Mouse (Mus musculus): ENCODE measurements around the gene Tspan11.
A peak's percentile ranks its signal among the peaks of the same experiment; 100 is the strongest.

Gene Tspan11

DNA sequence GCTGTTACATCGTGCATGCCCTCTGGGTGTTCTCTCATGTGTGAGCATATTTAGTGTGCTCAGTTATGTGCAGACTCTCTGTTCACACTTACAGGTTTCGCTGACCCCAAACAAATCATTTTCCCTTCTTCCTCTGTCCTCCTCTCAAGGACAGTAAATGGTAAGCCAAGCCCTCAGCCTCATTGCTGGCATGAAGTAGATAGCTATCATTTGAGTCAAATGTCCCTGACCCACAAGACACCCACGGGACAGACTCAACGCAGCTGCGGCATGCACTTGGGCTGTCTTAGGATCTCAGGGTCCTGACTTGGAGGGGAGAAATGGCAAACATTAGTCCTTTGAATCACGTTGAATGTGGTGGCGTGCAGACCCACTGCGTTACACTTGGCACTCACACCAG lies 55.0 kb downstream of the Tspan11 start:
- no peak for DNase-seq

DNA sequence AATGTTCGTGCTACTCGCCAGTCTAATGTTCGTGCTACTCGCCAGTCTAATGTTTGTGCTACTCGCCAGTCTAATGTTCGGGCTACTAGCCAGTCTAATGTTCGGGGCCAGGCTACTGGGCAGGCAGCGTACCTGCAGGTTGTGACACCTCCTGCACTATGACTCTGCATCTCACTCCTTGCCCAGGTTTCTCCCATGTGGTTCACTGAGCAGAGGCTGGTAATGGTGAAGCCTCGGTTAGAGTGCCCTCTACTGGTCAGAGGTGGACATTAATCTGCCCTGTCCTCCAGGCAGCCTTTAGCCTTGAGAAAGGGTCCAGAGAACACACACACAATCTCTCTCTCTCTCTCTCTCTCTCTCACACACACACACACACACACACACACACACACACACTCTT lies 58.3 kb downstream of the Tspan11 start:
- DNase-seq: peak; percentile 67

DNA sequence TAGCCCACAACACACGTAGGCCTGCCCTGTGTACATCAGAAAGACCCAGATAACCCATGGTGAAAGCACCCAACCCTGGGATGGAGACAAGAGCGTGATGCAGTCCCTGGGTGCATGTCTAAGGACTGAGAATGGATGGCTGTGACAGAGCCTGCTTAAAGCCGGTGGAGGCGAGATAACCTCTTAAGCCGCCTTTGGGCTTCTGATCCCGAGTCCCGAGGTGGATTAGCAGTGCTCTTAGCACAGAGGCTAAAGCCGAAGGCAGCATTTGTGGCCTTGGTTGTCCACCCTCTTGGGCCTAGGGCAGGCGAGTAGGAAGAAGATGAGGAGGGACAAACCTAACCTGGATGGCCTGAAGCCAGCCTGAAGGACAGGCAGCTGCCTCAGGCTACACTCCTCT lies 61.3 kb downstream of the Tspan11 start:
- DNase-seq: no peak

GRCm38 (mm10) chr6:127949885-127950284 lies 62.5 kb downstream of the Tspan11 start:
- no peak for DNase-seq

DNA sequence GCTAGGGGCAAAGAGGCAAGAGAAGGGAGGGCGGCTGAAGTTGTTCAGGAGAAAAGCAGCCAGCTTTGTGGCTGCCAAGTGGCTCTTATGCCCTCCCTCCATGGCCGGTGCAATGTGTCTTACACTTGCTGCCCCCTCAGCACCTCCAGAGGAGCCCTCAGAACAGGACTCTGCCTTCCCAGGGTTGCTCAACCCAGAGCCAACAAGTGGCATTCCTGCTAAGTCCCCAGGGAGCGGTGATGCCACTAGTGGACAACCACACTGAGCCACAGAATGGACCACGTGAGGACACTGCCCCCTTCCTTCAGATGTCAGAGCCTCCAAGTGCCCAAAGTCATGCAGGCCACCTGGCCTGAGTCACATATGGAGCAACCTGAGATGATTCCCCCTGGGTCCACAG lies 65.7 kb downstream of the Tspan11 start:
- DNase-seq: no peak

- DNase-seq: no peak
Measured at GRCm38 (mm10) chr6:127956172-127956571, 68.8 kb downstream of the Tspan11 start.

GRCm38 (mm10) chr6:127960203-127960602 lies 72.8 kb downstream of the Tspan11 start:
- DNase-seq: no peak

DNA sequence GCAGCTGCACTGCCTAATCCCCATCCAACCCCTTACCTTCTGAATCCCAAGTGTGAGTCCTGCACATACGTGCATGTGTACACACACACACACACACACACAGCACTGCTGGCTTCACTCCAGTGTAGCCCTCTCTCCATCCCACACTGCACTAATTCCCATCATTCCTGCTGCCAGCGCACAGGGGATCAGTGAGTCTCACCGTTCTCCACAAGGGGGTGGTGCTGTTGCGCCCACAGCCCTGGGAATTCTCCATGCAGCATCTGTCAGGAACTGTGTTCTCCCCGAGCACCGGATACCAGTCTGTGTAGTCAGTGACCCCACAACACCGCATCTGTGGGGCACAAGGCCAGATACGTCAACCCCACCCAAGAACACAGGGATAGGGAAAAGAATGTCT lies 78.1 kb downstream of the Tspan11 start:
- peak; percentile 46 for DNase-seq

- DNase-seq: peak; percentile 57
Measured at GRCm38 (mm10) chr6:127969709-127970108, 82.3 kb downstream of the Tspan11 start.

GRCm38 (mm10) chr6:127970120-127970519 lies 82.7 kb downstream of the Tspan11 start:
- peak; percentile 86 for DNase-seq

DNA sequence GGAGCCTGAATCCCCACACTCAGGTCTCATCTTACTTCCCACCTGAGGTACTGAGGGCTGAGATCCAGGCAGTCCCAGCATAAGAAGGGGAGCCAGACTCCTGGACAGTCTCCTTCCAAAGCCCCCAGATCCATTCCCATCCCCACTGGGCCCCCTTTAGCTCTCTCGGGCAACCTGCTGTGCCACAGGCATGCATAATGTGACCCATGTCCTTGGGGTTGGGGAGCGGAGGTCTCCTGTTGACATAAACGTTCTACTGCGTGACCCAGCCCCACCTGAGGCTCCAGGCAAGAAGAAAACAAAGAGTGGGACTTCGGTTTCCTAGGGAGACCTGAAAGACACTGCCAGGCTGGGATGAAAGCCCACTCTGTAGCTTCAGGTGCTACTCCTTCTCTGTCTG lies 83.5 kb downstream of the Tspan11 start:
- DNase-seq: peak; percentile 45

DNA sequence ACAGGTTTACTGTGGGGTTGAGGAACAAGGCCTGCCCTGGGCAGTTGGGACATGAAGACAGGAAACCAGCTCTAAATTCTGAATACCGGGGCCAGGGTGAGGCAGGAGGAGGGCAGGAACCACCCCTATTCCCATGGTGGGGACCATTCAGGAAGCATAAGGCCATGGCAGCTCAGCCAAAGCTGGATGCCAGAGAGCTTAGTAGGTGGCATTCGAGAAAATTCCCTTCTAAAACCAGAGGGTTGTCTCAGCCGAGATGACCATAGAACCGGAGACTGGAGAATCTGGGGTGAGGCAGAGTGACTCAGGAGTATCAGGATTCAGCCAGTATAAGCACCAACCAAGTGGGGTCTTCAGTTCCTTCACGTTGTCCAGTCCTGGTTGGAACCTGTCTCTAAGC lies 84.5 kb downstream of the Tspan11 start:
- DNase-seq: peak; percentile 39

DNA sequence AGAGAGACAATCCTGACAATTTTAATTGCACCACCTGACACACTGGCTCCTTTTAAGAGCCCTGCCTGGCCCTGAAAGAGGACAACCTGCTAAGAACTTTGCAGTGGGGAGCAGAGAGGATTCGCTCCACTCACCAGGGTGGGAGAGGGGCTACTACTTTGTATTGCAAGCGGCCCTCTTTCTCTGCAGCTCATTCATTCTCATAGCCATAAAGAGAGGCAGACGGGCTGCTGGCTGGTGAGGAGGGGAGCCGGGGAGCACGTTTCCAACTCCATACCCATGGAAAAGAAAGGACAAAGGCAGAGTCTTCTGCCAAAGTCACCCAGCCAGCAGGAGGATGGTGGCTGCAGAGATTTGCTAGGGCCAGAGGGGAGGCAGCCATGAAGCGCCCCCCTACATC lies 86.2 kb downstream of the Tspan11 start:
- DNase-seq: no peak

GRCm38 (mm10) chr6:127974000-127974399 lies 86.6 kb downstream of the Tspan11 start:
- DNase-seq: peak; percentile 42

GRCm38 (mm10) chr6:127976695-127977094 lies 89.3 kb downstream of the Tspan11 start:
- peak; percentile 69 for DNase-seq

DNA sequence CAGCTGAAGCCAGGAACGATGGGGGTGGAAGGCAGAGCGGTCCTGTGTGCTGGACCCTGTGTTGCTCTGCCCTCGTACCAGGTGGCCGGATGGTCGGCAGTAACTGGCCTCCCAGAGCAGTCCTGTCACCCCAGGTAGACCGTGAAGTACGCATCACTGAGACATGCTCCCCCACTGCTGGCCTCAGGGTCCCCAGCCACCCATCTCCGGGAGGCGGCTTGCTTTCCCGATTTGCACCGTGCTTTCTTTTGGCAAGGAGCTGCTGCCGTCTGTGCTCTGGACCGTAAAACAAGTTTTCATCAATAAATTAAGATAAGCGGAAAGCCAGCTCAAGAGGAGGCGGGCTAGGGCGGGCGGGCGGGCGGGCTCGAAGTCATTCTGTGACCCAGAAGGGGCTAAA lies 91.6 kb downstream of the Tspan11 start:
- peak; percentile 73 for DNase-seq

DNA sequence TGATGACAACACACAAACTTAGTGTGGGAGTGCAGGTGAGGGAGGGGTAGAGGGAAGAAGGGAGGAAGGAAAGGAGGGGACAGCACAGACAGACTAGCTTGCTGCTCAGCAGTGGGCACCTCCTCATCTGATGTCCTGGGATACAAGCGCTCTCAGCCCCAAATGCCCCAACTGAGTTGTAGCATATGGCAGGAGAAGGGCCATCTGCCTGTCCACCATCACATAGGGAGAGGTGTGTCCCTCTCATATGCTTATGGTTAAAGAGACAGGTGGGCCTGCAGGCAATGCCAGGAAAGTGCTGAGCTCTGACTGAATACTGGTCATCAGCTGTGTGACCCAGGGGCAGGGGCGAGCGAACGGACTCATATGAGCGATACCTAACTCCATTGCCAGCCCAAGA lies 92.4 kb downstream of the Tspan11 start:
- DNase-seq: peak; percentile 98

- DNase-seq: peak; percentile 69
Measured at GRCm38 (mm10) chr6:127980381-127981045, 93.1 kb downstream of the Tspan11 start.

DNA sequence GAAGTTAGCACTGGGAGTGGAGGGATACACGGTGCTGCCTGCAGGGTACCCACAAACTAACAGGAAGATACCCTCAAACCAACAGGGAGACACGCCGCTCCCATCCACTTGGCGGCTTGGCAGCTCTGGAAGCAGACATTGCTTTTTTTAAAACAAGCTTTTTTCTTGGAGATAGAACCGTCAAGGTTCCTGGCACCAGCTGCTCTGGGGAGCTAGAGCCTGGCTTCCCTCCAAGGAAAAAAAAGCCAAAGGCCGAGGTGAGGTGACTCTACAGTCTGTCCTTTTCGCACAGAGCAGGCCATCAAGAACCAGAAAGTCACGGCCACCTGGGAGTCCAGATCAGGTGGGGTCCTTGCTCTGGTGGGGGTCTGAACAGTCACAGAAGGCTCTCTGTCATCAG lies 93.8 kb downstream of the Tspan11 start:
- DNase-seq: peak; percentile 91

- DNase-seq: no peak
Measured at GRCm38 (mm10) chr6:127986357-127986756, 99.0 kb downstream of the Tspan11 start.

DNA sequence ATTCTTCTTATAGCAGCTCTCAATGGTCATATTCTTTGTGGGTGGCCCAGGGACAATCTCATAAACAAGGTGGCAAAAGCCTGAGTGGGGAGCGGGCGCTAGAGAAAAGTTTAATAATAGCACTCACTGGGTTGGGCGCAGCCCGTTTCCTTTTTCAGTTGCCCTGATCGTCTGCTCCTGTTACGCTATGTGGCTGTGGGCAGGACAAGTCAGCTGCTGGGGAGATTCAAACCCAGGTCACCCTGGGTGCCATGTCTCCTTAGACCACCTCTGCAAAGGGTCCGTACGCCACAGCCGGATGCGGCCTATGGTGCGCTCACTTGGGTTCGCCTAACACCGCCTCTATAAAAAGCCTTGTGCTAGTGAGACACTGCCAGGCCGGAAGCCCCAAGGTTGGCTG lies 100.0 kb downstream of the Tspan11 start:
- DNase-seq: no peak

GRCm38 (mm10) chr6:127988944-127989494 lies 101.6 kb downstream of the Tspan11 start:
- DNase-seq: no peak

GRCm38 (mm10) chr6:127989624-127990212 lies 102.3 kb downstream of the Tspan11 start:
- DNase-seq: peak; percentile 94

GRCm38 (mm10) chr6:127991509-127992176 lies 104.3 kb downstream of the Tspan11 start:
- DNase-seq: no peak

All from cerebellum, adult 9-11 months (tissue).